Mouse (Mus musculus) spleen, embryonic (tissue): ENCODE measurements around the gene Ror1.

Experiments
- CTCF ChIA-PET: fragments of 350-600 bp; sonication (Branson Sonifier 250); formaldehyde crosslinking; loops from one replicate; lab custom pipeline; 2022; lab: Charles Lee

Ror1 gene

GRCm38 (mm10) chr4:100095685-100096595 lies at the start of gene Ror1:
TSS of gene Ror1 (plus strand) at chr4:100095791.
- CTCF ChIA-PET, result no interaction called here

- CTCF ChIA-PET, result no interaction called here
Observed at GRCm38 (mm10) chr4:100047066-100047465, 48.5 kb upstream of the Ror1 start.

DNA sequence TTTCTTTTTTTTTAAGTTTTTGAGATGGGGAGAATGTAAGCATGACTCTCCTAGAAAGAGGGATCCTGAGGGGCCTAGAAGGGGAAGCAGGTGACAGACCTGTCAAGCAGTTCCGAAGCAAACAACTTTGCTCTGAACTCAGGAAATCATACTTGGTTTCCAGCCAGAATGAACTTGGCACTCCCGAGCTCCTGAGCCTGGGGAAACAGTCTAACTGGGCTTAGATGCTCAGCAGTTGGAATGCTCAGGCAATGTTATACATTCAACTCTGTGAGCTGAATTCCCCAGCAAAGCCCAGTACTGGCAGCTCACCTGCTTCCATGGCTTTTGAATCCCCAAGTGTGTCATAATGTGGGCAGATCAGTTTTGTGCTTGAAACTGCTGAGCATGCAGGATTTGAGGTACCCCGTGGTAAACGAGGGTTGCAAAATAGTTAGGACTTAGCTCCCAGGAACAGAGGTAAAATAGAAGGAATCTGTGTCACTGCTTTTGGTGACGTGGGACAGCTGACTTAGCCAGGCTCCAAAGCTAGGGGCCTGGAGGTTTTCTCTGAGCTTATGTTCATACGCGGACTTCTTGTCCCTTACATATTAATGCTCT lies 47.1 kb upstream of the Ror1 start:
- CTCF ChIA-PET, result interaction anchor here (0.7 kb wide), 1 partner anchor 1798 kb away, joined by 4 read pairs; no protein-coding TSS in a partner anchor

DNA sequence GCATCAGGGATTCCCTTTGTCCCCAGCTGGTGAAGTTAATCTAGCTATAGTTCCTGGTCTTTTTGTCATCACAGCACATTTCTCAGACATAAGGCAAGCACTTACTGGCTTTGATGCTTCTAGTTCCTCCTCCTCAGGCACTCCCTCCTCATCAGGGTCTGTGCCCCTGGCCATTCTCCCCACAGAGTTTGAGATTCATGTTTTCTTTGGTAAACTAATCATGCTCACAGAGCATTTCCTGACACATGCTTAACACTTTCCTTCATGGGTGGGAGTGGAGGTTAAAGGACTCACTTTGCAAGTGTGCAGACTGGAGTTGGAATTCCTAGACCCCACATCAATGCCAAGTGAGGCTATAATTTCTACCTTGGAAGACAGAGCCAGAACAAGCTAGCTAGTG lies 43.8 kb upstream of the Ror1 start:
- CTCF ChIA-PET, result no interaction called here

GRCm38 (mm10) chr4:100052258-100052657 lies 43.3 kb upstream of the Ror1 start:
- CTCF ChIA-PET, result no interaction called here

GRCm38 (mm10) chr4:100056046-100056445 lies 39.5 kb upstream of the Ror1 start:
- CTCF ChIA-PET, result no interaction called here

DNA sequence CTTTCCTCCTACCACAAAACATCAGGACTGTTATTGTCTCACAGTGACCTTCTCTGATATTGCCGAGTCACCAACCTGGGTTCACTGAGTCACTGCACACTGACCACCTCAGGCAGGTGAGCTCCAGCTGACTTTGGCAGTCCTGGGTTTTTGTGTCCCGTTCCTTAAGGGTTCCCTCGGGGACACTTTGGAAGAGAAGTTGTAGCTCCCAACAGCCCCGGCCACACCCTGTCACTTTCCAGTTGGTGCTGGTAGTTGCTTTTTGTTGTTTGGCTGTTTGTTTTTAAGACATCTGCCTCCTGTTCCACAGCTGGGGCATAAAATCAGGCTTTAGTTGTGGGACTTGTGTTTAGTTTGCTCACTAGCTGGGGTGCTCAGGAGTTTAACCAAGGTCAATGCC lies 39.1 kb upstream of the Ror1 start:
- CTCF ChIA-PET, result no interaction called here

DNA sequence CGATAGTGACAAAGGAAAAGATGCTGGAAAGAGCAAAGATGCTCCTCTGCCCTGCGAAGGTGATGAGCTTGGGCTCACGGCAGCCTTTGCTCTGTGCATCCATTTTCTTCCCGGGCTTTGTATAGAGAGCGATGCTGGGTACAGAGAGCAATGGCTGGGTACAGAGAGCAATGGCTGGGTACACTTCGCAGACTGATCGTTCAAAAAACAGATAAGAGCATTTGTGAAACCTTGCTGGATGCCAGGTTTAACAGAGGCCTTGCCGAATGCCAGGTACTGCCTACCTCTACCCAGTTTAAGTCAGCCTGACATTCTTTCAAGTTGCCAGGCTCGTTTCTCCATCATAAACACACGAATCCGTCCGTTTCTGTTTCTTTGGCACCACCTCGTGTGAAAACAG lies 38.2 kb upstream of the Ror1 start:
- CTCF ChIA-PET, result no interaction called here

DNA sequence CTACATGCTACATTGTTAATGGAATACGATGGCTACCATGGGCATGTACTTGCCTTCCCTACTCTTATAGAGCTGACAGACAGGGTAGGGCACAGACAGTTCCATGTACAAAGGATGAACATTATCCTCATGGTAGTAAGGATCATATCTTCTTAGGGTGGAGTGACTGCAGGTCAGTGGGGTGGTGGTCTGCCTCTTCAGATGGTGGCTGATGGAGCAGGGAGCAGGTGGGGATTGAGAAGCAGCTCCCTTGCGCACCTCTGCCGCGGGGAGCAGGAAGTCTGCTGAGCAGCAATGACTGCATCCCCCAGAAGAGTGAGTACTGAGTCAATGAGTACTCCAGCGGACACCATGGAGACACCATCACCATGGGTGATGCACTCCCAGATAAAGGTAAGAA lies 37.0 kb upstream of the Ror1 start:
- CTCF ChIA-PET, result no interaction called here

- CTCF ChIA-PET, result no interaction called here
Observed at GRCm38 (mm10) chr4:100059811-100060210, 35.8 kb upstream of the Ror1 start.

GRCm38 (mm10) chr4:100061396-100062066 lies 34.1 kb upstream of the Ror1 start:
- CTCF ChIA-PET, result no interaction called here

- CTCF ChIA-PET, result no interaction called here
Observed at GRCm38 (mm10) chr4:100065686-100066085, 29.9 kb upstream of the Ror1 start.

DNA sequence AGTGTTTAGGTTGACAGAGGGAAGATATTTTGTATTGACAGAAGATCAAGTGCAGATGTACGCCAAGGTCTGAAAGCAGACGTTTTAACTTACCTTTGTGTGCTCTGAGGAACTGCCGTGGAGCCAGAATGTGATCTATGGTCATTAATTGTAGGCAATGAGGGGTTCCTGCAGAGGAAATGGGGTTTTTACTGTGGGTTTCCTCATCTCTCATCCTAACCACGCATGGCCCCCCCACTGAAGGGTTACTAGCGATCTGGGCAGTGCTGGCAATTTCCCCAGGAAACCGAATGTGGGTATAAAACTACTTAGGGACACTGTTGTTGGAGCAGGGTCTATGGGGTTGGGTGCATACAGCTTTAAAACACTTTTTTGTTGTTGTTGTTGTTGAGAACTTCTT lies 25.5 kb upstream of the Ror1 start:
- CTCF ChIA-PET, result no interaction called here

DNA sequence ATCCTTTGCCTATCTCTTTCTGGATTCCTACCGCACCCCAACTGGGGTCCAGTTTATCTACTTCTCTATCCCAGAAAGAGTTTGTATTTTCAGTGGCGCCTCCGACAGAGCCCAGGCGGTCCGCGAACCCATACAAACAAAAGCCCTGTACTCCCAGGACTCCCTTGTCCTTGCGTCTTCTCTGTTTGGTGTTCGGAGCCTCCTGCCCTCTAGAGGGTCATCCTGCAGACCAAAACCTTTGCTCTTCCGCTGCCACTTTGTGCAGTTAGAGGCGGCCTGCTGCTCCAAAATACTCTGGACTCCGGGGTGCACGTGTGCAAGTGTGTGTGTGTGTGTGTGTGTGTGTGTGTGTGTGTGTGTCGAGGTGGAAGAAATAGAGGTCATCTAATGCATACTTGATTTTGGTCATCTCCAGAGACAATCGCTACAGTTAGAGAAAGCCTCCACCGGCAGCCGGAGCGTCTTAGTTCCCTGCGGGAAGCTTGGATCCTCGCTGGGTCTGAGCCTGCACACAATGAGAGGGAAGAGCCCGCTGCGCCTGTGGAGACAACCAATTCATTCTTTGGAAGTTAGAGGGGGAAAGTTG lies 1.1 kb downstream of the Ror1 start:
- CTCF ChIA-PET, result no interaction called here

GRCm38 (mm10) chr4:100097364-100097979 lies 1.9 kb downstream of the Ror1 start:
- CTCF ChIA-PET, result no interaction called here

DNA sequence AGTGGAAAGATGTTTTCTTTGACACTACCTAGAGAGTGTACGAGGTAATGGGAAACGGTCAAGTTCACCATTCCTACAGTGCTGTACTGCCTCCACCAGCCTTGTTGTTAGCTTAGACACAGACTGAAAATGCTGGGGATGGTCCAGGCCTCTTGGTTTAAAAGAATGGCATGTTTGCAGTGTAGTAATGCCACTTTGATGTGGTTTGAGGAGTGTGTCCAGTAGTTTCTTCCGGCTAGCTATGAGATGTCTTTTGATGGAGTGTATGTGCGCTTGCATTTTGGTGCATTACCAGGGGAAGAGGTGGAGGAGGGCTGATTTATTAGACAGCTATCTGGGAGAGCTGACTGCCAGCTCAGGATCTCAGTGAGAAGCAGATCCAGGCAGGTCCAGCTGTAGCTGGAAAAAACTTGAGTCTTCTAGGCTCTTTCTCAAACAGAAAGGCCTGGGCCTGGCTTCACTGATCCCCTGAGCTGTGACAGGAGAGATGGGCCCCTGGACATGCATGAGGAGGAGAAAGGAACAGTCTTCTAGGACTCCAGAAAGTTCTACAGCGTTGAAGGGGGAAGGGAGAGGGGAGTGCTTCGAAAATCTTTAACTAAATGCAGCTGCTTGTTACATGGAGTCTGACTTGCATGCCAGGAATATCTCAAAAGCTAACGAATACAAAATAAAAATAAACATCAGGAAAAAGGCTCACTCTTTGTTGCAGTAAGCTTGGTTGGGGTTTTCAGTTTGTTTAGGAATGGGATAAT lies 5.7 kb downstream of the Ror1 start:
- CTCF ChIA-PET, result no interaction called here

DNA sequence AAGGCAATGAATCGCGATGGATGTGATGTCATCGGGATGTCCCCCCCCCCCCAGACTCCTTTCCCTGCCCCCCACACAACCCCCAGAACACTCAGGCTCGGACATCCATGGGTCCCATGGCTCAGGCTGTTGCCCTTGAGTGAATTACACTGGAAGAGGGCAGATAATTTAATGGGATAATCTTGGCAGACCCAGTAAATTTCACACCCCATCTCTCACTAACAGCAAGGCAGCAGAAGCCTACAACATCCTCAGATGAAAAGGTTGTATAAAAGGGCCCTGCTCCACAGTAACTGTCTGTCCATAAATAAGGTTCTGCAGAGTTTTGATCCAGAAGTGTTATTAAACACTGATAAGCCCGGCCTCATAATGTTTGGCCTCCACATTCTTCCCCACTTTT lies 6.3 kb downstream of the Ror1 start:
- CTCF ChIA-PET, result no interaction called here

- CTCF ChIA-PET, result no interaction called here
Observed at GRCm38 (mm10) chr4:100104241-100104640, 8.7 kb downstream of the Ror1 start.

GRCm38 (mm10) chr4:100107593-100107992 lies 12.0 kb downstream of the Ror1 start:
- CTCF ChIA-PET, result interaction anchor here (0.7 kb wide), 1 partner anchor 929 kb away, joined by 5 read pairs; no protein-coding TSS in a partner anchor

GRCm38 (mm10) chr4:100108551-100108950 lies 13.0 kb downstream of the Ror1 start:
- CTCF ChIA-PET, result interaction anchor here (0.7 kb wide), 1 partner anchor 930 kb away, joined by 5 read pairs; no protein-coding TSS in a partner anchor

DNA sequence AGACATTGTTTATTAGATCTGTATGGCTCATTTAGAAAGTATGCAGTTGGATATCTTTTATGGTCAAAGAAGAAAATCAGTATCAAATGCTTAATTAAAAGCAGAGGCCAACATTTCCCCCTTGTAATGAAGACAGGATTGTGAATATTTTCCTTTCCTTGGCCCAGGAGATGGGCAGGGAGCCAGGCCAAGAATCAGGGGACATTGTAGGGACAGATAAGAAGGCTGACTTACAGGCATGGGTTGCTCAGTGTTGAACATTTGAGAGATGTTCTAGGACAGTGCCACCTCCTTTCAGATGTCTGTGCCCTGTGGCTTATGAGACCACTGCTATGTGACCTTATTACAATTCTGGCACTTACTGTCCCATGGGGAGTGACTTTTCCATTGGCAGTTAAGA lies 18.6 kb downstream of the Ror1 start:
- CTCF ChIA-PET, result no interaction called here
